Mouse (Mus musculus) liver, embryonic 14.5 days (tissue): ENCODE results near the gene Kirrel3.

ENCODE experiments used
- CTCF ChIP-seq: IDR thresholded peaks from 2 replicates; pipeline ENCODE4 v1.5.1; 2016; ENCODE audit warnings: antibody characterized with exemption, low read depth, control low read depth
- EP300 ChIP-seq: IDR thresholded peaks from 2 replicates; pipeline ENCODE4 v1.6.1; 2016; ENCODE audit warnings: antibody characterized with exemption, low read depth

DNA sequence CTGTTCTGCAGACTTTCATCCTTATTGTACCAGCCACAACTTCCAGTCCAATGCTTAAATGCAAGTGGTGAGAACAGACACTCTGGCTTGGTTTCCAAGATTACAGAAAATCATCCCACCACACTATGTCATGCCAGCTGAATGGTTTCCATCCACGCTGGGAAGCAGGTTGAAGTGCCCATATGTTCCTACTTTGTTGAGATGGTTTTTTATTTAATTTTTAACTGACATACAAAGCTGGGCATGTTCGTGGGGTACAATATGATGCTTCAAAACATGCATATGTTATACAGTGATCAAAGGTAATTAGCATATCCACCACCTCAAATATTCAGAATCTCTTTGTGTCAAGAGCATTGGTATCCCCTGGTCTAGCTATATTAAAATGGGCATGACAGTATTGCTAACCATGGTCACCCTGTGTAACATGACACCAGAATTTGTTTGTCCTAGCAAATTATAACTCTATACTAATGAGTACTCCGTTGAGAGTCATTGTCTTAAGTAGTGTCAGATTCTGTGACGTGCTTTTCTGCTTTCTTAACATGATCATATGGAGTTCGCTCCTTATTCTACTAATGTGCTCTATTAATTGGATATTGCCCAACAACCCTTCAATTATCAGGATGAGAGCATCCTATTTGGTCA is 472.6 kb downstream of the Kirrel3 start:
- TF ChIP-seq EP300 (no peak), CTCF (no peak)
